Mouse (Mus musculus): Measurements from ENCODE around the gene Ppm1a.

Gene Ppm1a

DNA sequence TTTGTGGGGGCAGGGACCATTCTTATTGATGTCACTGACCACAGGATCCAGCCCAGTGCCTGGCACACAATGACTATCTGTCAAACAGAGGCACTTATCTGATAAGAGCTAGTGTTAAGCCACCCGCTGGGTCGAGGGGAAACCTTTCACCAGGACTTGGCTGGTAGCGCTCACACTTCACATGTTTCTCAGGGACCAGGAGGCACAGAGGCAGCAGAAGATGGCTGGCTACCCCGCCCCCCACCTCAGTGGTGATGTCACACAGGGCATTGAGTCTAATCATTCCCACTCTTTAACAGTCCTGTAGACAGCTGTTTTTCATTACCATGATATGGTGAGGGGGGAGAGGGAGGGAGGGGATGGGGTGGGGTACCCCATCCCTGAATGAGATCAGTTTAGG lies at the start of gene Ppm1a:
Gene Ppm1a, plus strand, starts transcription at position 370 of the 400 bp plus-strand sequence.
- no peak for DNase-seq (ENCODE audit: low spot score in 2 of 2)

DNA sequence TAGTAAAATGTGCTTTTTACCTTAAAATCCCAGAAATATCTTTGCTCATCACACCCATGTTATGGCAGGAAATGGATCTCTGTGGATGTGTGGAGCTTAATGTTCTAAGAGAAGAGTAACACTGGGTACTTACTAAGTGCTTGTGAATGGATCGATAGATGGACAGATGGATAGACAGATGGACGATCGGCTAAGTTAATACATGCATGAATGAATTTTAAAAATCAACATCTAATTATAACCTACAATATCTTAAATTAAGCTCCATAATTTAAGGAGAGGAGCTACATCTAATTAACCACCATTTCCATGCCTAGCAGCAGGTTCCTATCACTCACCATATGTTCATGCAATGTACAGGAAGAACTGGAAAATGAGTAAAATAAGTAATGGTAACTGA lies 47.3 kb upstream of the Ppm1a start:
- no peak for DNase-seq (ENCODE audit: low spot score in 2 of 2)

DNA sequence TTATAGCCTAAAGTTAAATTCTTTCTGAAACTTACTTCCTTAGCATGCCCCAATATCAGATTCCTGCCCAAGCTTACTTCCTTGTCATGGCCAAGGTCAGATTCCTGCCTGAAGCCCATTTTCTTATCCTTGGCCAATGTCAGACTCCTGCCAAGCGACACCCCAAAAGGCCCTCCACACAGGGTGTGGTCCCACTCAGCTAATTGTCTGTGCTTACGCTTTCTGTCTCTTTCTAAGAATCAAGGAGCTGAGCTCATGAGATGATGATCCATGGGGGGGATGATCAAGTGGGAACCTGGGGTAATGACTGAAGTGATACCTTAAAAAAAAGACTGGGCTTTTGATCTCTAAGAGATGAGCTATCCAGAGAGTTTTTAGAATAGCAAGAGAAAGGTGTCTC lies 42.4 kb upstream of the Ppm1a start:
- DNase-seq (ENCODE audit: low spot score in 2 of 2) = no peak

DNA sequence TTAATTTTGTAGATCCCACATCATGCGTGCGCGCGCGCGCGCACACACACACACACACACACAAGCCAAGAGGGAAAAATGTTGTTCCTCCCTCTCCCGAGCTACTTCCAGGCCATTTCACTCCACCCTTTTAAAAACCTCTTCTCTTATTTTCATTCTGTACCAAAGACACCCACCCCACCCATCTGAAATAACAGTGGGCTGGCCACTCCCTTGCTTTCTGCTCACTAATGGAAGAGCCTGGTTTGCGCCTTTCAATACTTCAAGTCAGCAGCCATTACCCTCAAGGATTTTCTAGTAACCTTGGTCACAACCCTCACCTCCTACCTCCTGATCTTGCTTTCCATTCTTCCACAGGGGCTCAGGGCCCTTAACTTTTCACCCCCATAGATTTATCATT lies 41.4 kb upstream of the Ppm1a start:
- no peak for DNase-seq (ENCODE audit: low spot score in 2 of 2)

DNA sequence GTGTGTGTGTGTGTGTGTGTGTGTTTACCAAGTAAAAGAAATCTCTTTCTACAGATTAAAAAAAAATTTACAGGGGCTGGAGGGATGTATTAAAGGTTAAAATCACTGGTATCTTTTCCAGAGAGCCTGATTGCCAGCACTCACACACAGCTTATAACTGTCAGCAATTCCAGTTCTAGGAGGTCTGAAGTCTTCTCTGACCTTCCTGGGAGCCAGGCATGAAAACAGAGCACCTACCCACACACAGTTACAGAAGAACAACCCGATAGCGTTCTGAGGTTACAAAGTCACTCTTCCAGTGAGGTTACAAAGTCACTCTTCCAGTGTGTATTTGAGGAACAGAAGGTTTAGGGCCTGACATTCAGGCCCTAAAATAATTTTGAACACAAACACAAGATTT lies 38.2 kb upstream of the Ppm1a start:
- no peak for DNase-seq (ENCODE audit: low spot score in 2 of 2)

DNA sequence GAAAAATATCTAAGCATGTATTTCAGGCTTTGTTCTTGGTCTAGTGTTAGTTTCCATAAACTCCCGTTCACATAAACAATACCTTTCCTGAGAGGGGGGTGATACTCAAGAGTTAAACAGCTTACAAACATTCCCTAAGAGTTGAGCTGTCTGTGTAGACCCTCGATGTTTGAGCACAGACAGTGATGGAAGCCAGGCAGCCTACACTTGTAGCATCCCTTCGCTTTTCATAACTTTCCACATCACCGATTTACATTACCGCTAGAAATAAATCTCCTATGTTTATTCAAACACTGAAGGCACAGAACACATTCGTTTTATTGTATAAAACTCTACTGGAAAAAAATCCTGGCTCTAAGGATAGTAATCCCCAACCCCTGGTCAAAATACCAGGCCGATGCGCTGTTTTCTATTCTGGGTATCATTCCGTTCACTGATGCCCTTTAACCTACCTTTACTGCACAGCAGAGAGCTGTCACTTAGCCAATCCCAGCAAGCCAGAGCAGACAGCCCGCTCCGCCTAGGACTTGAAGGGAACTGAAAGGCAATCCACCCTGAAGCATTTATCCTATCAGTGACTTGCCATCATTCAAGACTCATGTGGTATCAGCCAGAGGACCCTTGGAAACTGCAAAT lies 37.7 kb upstream of the Ppm1a start:
- DNase-seq (ENCODE audit: low spot score in 2 of 2) = no peak

DNA sequence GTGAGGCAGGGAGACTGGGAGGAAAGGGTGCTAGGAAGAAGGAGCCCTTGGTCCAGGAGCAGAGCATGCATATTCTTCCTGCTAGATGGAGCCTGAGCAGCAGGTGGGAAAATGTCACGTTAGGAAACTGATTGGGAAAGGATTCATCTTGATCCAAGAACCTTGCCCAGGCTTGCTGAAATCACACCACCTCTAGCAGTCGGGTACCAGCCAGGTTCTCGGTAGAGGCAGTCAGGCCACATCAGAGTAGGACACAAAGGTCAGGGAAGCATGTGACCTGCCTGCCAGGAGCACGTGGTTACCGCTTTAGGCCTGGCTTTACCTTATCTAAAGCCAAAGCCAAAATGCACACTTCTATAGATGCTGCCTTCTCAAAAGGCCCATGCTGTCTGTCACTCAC lies 35.5 kb upstream of the Ppm1a start:
- no peak for DNase-seq (ENCODE audit: low spot score in 2 of 2)

DNA sequence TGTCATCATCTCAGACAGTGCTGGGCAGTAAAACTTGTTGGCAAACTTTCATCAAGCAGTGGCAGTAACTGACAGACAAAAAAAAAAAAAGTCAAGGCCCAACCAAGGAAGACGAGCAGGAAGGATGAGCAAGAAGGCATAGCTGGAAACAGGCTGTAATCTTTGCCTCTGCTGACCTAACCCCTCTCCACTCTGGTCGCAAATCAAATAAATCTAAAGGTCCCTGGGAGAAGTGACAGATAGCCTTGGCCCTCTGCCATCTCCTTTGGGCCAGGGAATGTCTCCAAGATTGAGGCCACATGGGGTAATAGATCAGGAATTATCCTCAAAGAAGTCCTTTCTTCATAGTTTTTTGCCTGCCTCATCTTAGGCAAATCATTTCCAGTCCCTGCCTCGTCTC lies 33.3 kb upstream of the Ppm1a start:
- no peak for DNase-seq (ENCODE audit: low spot score in 2 of 2)

DNA sequence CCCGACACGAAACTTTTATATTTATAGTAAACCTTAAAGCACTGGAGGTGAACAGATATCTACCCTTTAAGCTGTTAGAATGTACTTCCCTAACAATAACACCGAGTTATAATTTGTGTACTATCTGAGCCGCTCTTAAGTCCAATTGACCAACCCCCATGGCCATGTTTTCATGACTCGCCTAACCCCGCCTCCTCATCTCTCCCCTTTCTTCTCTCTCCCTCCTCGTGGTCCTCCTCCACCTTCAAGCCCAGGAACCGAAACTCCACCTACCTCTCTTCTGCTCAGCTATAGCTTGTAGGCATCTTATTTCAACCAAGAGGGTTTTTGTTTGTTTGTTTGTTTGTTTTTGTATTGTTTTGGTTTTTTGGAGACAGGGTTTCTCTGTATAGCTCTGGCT lies 30.2 kb upstream of the Ppm1a start:
- no peak for DNase-seq (ENCODE audit: low spot score in 2 of 2)

DNA sequence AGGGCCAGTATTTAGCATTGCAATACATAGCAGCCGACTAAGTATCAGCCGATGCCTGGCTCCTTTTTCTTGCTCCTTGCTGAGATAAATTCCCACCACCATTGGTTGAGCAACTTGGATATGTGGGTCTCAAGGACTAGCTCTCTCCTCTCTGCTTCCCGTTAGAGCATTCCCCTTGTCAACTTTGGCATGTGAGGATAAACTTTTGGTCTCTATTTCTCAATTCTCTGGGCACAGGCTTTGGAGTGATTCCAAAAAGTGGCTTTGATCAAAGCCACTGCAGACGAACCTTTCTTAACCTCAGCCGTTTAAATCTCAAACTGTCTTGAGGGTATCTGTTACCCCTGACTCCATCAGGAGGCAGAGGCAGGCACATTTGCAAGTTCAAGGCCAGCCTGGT lies 29.6 kb upstream of the Ppm1a start:
- DNase-seq (ENCODE audit: low spot score in 2 of 2) = no peak

DNA sequence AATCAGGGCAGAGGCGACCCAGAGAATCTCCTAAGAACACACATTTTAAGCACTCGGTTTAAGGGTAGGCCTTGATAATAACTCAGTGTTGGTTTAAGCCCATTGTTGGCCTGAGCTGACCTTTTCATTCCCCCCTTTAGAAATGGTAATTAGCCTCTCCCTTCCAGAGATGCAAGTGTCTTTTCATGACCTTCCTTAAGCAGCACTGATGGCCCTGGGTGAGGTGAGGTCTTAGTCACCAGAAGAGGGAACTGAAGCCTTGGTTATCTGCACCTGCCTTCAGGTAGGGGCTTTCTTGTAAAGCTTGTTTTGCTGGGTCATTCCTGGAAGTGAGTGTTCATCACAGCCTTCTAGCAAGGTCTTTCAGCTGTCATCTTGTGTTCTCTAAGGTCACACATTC lies 23.1 kb upstream of the Ppm1a start:
- no peak for DNase-seq (ENCODE audit: low spot score in 2 of 2)

DNA sequence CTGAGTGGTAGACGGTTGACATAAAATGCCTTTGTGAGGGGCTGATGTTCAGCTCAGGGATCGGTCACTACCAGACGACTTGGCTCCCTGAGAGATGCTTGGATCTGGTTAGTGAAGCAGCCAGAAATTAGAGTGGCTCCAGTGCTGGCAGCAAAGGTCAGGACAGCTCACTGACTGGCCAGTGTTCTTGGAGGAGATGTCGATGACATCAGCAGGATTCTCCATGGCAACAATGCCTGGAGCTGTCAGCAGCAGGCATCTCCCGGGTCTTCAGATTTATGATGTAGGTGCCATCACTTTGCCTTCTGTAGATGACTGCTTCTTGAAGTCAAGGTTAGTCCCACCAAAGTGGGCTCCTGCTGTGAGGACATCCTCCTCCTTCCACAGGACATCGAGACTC lies 16.1 kb upstream of the Ppm1a start:
- no peak for DNase-seq (ENCODE audit: low spot score in 2 of 2)

DNA sequence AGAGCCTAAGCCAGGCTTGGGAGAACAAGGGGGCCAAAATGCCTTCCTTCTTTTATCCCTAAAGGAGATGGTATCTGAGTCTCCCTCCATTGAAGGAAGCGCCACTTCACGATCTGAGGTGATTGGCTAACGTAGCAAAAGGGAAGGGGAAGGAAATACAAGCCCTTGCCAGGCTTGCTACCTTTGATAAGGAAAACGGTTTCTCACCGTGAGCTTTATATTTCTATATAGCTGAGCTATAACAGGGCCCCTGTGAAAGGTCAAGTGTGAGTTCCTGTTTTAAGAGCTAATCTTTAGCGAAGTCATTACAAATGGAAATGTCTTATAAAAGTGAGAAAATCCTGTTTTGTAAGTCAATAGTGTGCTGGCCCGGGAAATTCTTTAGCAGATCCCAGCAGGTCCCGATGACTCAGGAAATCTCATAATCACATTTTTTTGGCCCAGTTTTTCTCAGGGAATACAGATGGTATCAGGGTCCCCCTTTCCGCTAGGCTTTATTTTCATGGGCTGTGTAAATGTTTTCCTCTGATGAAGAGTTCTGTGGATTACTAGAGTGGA lies 12.4 kb upstream of the Ppm1a start:
- no peak for DNase-seq (ENCODE audit: low spot score in 2 of 2)

DNA sequence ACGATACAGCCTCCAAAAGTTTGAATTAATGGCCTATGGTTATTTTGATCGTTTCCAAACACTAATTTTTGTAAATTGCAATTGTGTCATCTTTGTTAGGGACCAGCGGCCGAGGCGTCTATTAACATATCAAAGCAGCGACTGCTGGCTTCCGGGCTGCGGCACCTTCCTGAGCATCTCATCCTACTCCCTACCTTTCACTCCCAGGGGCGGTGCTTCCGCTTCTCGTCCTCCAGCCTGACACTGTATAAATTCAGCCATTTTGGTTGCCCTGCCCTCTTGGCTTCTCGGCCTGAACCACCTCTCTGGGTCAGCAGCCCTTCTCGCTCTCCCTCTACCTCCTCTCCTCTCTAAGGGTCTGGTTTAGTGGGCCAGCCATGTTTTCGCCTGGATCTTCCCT lies 11.8 kb upstream of the Ppm1a start:
- no peak for DNase-seq (ENCODE audit: low spot score in 2 of 2)

DNA sequence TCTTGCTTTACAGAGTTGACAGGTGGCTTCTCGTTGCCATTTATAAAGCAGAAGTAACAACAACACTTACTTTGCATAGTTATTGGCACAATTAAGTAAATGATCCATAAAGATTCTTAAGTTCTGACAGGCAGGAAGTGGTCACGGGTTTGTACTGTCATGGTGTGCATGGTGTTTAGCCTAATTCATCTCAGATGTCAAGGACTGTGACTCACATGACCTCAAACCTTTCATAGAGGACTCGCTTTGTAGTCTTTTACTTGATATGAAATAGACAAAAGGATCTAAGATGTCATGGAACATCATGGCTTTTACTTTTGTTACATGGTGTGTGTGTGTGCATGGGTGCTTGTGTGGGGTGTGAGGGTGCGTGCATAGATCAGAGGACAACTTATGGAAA lies 8.9 kb upstream of the Ppm1a start:
- no peak for DNase-seq (ENCODE audit: low spot score in 2 of 2)

DNA sequence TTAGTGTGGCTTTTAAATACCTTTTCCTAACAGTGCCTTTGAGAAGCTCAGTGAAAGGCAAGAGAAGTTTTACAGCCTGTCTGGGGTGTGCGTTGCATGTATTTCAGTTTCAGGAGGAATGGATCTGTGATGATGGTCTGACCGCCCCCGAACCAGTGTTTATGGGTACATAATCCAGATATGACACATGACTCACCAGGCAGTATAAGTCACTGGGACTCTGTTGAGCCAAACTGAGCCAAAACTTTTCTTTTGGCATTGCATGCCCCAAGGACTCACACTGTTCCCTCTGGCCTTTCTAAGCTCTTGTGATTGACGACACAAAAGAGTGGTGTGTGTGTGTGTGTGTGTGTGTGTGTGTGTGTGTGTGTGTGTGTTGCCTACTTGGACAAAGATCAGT lies 8.4 kb upstream of the Ppm1a start:
- no peak for DNase-seq (ENCODE audit: low spot score in 2 of 2)

DNA sequence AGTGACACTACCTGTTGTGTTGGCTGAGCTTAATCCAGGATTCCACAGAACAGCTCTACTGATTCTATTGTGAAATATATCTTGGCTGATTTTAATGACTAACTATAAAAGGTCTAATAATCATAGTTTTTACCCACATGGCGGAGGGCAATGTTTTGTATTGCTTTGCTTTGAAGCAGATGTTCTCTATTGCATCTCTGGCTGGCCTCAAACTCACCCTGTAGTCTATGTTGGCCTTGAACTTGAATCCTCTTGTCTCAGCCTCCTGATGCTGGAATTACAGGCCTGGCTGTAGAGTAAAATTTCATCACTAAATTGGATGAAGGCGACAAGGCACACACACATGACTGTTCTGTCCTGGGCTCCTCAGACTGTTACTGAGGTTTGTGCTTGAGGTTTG lies 7.8 kb upstream of the Ppm1a start:
- DNase-seq (ENCODE audit: low spot score in 2 of 2) = no peak

DNA sequence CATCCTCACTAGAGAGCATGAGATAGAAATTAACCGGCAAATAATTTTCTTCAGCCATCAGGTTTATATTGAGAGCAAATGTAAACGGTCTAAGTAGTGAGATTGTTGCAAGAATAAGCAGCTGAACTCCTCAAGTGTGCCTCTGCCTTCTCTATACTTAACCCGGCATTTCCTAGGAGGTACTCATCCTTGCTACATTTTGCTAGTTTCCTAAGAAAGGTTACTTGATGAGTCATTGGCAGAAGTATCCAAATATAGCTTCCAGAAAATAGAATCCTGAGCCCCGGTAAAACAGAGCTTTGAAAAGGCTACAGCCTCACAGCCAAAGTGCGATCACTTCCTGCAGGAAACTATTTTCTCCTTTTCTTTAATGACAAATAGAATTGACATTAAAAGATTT lies 7.2 kb upstream of the Ppm1a start:
- DNase-seq (ENCODE audit: low spot score in 2 of 2) = no peak

DNA sequence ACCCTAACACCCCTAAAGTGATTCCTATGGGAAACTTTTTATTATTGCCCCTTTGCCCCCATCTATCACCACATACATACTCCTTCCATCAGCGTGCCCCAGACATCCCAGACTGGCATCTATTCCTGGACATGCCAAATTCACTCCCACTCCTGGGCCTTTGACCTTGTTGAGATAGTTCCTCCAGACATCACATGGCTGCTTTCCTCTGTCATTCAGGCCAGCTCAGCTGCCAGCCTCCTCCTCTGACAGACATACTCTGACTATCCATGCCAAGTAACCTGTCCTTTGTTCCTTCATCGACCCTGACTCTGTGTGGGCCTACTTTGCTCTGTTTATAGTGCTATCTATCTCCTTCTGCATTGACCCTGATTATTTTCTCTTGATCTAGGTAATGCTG lies 6.6 kb upstream of the Ppm1a start:
- no peak for DNase-seq (ENCODE audit: low spot score in 2 of 2)

DNA sequence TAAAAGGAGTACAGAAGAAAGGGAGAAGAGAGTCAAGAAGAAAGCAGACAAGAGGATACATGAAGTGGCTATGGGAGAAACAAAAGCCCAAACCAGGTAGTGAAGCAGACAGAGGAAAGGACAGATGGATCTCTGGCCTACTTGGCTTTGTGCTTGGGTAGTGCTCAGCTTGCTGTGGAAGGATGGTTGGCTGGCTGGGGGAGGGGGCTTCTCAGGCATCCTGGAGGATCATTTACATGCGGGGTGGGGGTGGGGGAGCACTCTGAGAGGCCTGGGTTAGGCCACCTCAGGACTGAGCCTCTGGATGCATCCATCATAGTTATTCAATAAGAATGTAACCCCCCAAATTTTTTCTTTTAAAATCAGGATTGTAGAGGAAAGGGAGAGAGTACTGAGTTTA lies 341 bp downstream of the Ppm1a start:
- no peak for DNase-seq (ENCODE audit: low spot score in 2 of 2)

DNA sequence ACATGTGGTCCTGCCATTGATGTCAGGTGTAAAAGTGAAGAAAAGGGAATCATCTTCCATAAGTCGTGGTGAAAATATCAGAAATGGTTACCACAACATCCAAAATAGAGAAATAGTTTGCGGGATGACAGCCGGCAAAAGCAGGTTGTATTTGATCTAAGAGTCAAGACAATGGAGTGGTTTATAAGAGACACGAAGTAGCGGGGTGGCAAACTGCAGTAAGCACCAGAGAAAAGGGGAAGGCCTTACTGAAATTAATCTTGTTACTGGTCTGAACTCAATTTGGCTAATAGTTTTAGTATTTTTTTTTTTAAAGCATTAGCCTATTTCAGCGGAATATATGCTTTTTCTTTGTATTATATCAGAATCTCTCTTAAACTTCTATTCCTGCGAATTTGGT lies 2.7 kb downstream of the Ppm1a start:
- no peak for DNase-seq (ENCODE audit: low spot score in 2 of 2)

DNA sequence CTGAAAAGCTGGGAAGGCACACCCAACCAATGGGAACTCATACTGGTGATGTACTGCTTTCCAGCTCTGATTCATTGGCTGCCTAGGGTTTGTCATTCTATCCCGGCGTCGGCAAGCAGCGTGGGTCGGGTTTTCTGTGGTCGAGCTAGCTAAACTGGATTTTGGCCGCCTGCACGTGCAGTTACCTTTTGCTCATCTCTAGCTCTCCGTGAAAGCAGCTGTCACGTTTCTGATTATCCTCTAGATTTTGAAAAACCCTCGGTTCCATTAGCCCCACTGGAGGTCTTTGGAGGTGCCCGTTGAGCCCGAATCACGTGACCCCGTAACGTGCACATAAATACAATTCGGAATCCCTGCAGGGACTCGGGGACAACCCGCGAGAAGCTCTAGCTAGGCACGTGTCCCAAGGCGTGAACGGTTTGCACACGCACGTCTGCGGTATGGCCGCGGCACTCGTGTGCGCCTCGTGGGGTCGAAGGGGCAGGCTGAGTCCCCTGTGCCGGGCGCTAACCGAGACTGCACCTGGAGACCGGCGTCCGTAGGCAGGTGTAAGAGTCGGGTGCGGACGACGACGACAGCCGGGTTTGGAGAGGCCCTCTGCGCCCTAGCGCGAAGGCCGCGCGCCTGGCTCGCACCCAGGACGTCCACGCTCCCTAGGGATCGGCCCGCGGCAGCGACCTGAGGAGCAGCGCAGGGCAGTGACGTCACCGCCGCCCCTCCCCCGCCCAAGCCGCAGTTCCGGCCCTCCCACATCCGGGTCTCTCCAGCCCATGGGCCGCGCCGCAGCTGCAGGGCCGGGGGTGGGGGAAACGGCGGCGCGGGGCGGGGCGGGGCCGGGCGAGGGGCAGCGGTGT lies 3.3 kb downstream of the Ppm1a start:
- peak; percentile 88 to 92 for DNase-seq (ENCODE audit: low spot score in 2 of 2)

DNA sequence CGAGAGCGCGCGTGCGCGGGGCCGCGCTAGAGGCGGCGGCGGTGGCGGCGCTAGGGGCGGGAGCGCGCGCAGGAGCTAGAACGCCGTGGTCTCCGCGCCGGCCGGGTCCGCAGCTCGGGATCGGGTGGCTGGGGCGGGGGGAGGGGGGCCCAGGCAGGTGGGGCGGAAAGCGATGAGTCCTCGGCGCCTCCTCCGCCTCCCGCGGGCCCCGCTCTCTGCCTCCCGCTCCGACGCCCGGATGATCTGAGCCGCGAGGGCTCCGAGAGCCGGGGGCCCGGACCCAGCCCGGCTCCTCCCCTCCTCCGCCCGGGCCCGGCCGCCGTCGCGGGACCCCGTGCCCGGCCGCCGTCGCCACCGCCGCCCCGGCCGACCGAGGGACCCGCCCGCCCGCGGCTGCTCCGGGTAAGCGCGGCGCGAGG lies 4.0 kb downstream of the Ppm1a start:
- no peak for DNase-seq (ENCODE audit: low spot score in 2 of 2)
